Mouse (Mus musculus) lung, postnatal 0 days (tissue): Measurements from ENCODE around the gene Slc13a4. TPM values are rescaled to one million over a fixed set of nuclear protein-coding genes. Genes with fewer than 3 reads are reported as not detected.

Source experiments
- ATAC-seq: fragments of 200-750 bp; cut with Nextera tagmentation; 2 replicates; pipeline ENCODE4 v1.8.0; 2017; ENCODE audit warnings: moderate library complexity
- DNase-seq: peaks from one replicate; pipeline ENCODE4 v3.0.0-alpha.2; 2016; ENCODE audit warnings: low spot score
- H3K27ac ChIP-seq: fragments of 300-500 bp; sonication (generic); 2 replicates; pipeline ENCODE4 v1.5.1; 2014; ENCODE audit warnings: antibody characterized with exemption, mild to moderate bottlenecking, low read length, mixed read lengths
- H3K27me3 ChIP-seq: fragments of 300-500 bp; sonication (generic); replicated peaks from 2 replicates; pipeline ENCODE4 v1.6.1; 2014; ENCODE audit warnings: low read length, mixed read lengths; ENCODE audit not compliant: insufficient read depth
- H3K36me3 ChIP-seq: fragments of 300-500 bp; sonication (generic); 2 replicates; pipeline ENCODE4 v1.6.1; 2014; ENCODE audit warnings: low read length, mixed read lengths; ENCODE audit not compliant: insufficient read depth
- H3K4me1 ChIP-seq: fragments of 300-500 bp; sonication (generic); 2 replicates; pipeline ENCODE4 v1.6.1; 2014; ENCODE audit warnings: antibody characterized with exemption, low read depth, low read length, mixed read lengths; ENCODE audit not compliant: insufficient read depth
- H3K4me2 ChIP-seq: fragments of 300-500 bp; sonication (generic); replicated peaks from 2 replicates; pipeline ENCODE4 v1.6.1; 2014; ENCODE audit warnings: low read depth, mild to moderate bottlenecking, low read length, moderate library complexity, mixed read lengths
- H3K4me3 ChIP-seq: fragments of 300-500 bp; sonication (generic); 2 replicates; pipeline ENCODE4 v1.5.1; 2014; ENCODE audit warnings: low read depth, low read length
- H3K9ac ChIP-seq: fragments of 300-500 bp; sonication (generic); replicated peaks from 2 replicates; pipeline ENCODE4 v1.6.1; 2014; ENCODE audit warnings: low read depth, mild to moderate bottlenecking
- H3K9me3 ChIP-seq: fragments of 300-500 bp; sonication (generic); 2 replicates; pipeline ENCODE4 v1.6.1; 2016; ENCODE audit warnings: low read length, mixed read lengths
- CTCF ChIP-seq: IDR thresholded peaks from 2 replicates; pipeline ENCODE4 v1.5.1; 2016; ENCODE audit warnings: antibody characterized with exemption, mild to moderate bottlenecking
- EP300 ChIP-seq: IDR thresholded peaks from 2 replicates; pipeline ENCODE4 v1.6.1; 2016; ENCODE audit warnings: antibody characterized with exemption, mild to moderate bottlenecking, control low read depth
- WGBS: fragments of 180-500 bp; shearing (Covaris S2); extraction: QIAGEN DNeasy Blood & Tissue Kit; methylation state at CpG from one replicate; pipeline ENCODE4 v1.1.7; 2014; 5-methylcytosine and 5-hydroxymethylcytosine counted together
- polyA plus RNA-seq: library from polyadenylated mRNA; unstranded; fragments of >200 nt; fragmentation: Nextera tagmentation; extraction: Ambion mirVana; gene quantifications from 2 replicates; pipeline ENCODE4 v1.2.1, GENCODE M21; 2015

The Slc13a4 gene
- polyA plus RNA-seq, 1 experiment from 2014 or later: 1.0 TPM

- no peak for TF ChIP-seq EP300
- no peak for TF ChIP-seq CTCF
- Histone ChIP-seq H3K4me1 (no peaks in the 10 kb centered on the region), H3K9me3 (no peaks in the 10 kb centered on the region), H3K4me2 (no peak overlapping the region), H3K27me3 (no peaks in the 10 kb centered on the region), H3K9ac (no peak overlapping the region), H3K36me3 (no peaks in the 10 kb centered on the region), H3K4me3 (no peak overlapping the region), H3K27ac (no peak overlapping the region)
- whole genome bisulfite sequencing: 69% methylated on average over 13 of the region's 13 CpGs
- no peak for ATAC-seq
- no peak for DNase-seq
Observed at GRCm38 (mm10) chr6:35269643-35270042, 38.3 kb downstream of the Slc13a4 start.

- Histone ChIP-seq H3K27ac (no peak overlapping the region), H3K9me3 (no peaks in the 10 kb centered on the region), H3K4me3 (no peak overlapping the region), H3K4me1 (no peaks in the 10 kb centered on the region), H3K4me2 (no peak overlapping the region), H3K9ac (no peak overlapping the region), H3K27me3 (no peaks in the 10 kb centered on the region), H3K36me3 (peaks cover 5% of the 10 kb centered on the region; the same call in 1 of the 2 replicates)
- TF ChIP-seq CTCF (no peak), EP300 (no peak)
- DNase-seq (no peak), ATAC-seq (no peak)
- WGBS: 95% methylated on average over 13 of the region's 13 CpGs
Observed at GRCm38 (mm10) chr6:35268711-35269110, 39.2 kb downstream of the Slc13a4 start.

GRCm38 (mm10) chr6:35265580-35266278, 42.2 kb downstream of the Slc13a4 start:
- TF ChIP-seq EP300 (no peak), CTCF (no peak)
- Histone ChIP-seq H3K4me2 (no peak overlapping the region), H3K27ac (no peak overlapping the region), H3K36me3 (peaks cover 9% of the 10 kb centered on the region; the same call in 1 of the 2 replicates), H3K9me3 (no peaks in the 10 kb centered on the region), H3K4me3 (no peak overlapping the region), H3K9ac (no peak overlapping the region), H3K27me3 (no peaks in the 10 kb centered on the region), H3K4me1 (no peaks in the 10 kb centered on the region)
- DNase-seq: no peak
- WGBS: 83% methylated on average over 15 of the region's 15 CpGs
- ATAC-seq: no peak

GRCm38 (mm10) chr6:35260531-35260930, 47.4 kb downstream of the Slc13a4 start:
- no peak for DNase-seq
- H3K27me3 ChIP-seq: no peaks in the 10 kb centered on the region
- H3K27ac ChIP-seq: no peak overlapping the region
- no peaks in the 10 kb centered on the region for H3K9me3 ChIP-seq
- peaks cover 9% of the 10 kb centered on the region; the same call in 1 of the 2 replicates for H3K36me3 ChIP-seq
- TF ChIP-seq CTCF (no peak), EP300 (no peak)
- H3K4me2 ChIP-seq: no peak overlapping the region
- H3K4me3 ChIP-seq: no peak overlapping the region
- peaks cover 5% of the 10 kb centered on the region; the same call in 1 of the 2 replicates for H3K4me1 ChIP-seq
- WGBS: 68% methylated on average over 7 of the region's 7 CpGs
- ATAC-seq: no peak
- H3K9ac ChIP-seq: no peak overlapping the region

- H3K9ac ChIP-seq: no peak overlapping the region
- DNase-seq: no peak
- H3K27me3 ChIP-seq: no peaks in the 10 kb centered on the region
- 49% methylated on average over 5 of the region's 5 CpGs for WGBS
- no peak overlapping the region for H3K27ac ChIP-seq
- H3K4me3 ChIP-seq: no peak overlapping the region
- H3K4me1 ChIP-seq: peaks cover 15% of the 10 kb centered on the region
- peaks cover 9% of the 10 kb centered on the region; the same call in 1 of the 2 replicates for H3K36me3 ChIP-seq
- ATAC-seq: no peak
- no peak overlapping the region for H3K4me2 ChIP-seq
- H3K9me3 ChIP-seq: no peaks in the 10 kb centered on the region
- no peak for TF ChIP-seq EP300
- TF ChIP-seq CTCF: no peak
Observed at GRCm38 (mm10) chr6:35259526-35259925, 48.4 kb downstream of the Slc13a4 start.

GRCm38 (mm10) chr6:35258922-35259321, 49.0 kb downstream of the Slc13a4 start:
- Histone ChIP-seq H3K9ac (no peak overlapping the region), H3K4me2 (no peak overlapping the region), H3K9me3 (no peaks in the 10 kb centered on the region), H3K4me1 (peaks cover 19% of the 10 kb centered on the region), H3K27ac (no peak overlapping the region), H3K4me3 (no peak overlapping the region), H3K36me3 (0 out of 2 replicates have a peak, but pooled peaks cover 4% of the 10 kb centered on the region), H3K27me3 (no peaks in the 10 kb centered on the region)
- TF ChIP-seq EP300 (no peak), CTCF (no peak)
- ATAC-seq (no peak), DNase-seq (no peak)
- WGBS: 89% methylated on average over 2 of the region's 2 CpGs
